Mouse (Mus musculus) adrenal gland, postnatal 25 days (tissue): ENCODE results near the gene Racgap1. TPM values are rescaled to one million over a fixed set of nuclear protein-coding genes. Genes with fewer than 3 reads are reported as not detected.

Source experiments
- DNase-seq: peaks from one replicate; pipeline ENCODE4 v3.0.0; 2021; ENCODE audit warnings: mixed read lengths
- long read RNA-seq: library from polyadenylated mRNA; stranded (forward); transcript quantifications from one replicate; pipeline ENCODE4 v2.0.0, GENCODE M21; 2021
- total RNA-seq: library from RNA; stranded (reverse); gene quantifications from 2 replicates; pipeline ENCODE4 v1.2.3, GENCODE M21; 2021

The Racgap1 gene
- 13.4 and 13.6 TPM in 2 replicates for total RNA-seq
- long read RNA-seq, transcript Racgap1-201 (17 exons, 2,933 nt): major isoform, 10 of 17 reads
- long read RNA-seq, partial matches to known transcripts: 3 of 17 reads
- long read RNA-seq, other reads (novel, unspliced or antisense): 3 of 17 reads

- DNase-seq: peak; percentile 95
Observed at GRCm38 (mm10) chr15:99651163-99651872, at the start of gene Racgap1. Racgap1 (minus strand) TSS chr15:99651656.

- DNase-seq: no peak
Observed at GRCm38 (mm10) chr15:99700219-99701106, 49.0 kb upstream of the Racgap1 start.

- DNase-seq: no peak
Observed at GRCm38 (mm10) chr15:99699715-99700114, 48.3 kb upstream of the Racgap1 start.

- DNase-seq: no peak
Observed at GRCm38 (mm10) chr15:99698533-99699085, 47.2 kb upstream of the Racgap1 start.

GRCm38 (mm10) chr15:99697309-99697708, 45.9 kb upstream of the Racgap1 start:
- no peak for DNase-seq

GRCm38 (mm10) chr15:99691976-99692375, 40.5 kb upstream of the Racgap1 start:
- DNase-seq: no peak

- DNase-seq: no peak
Observed at GRCm38 (mm10) chr15:99690924-99691323, 39.5 kb upstream of the Racgap1 start.

GRCm38 (mm10) chr15:99688712-99689111, 37.3 kb upstream of the Racgap1 start:
- peak; percentile 48 for DNase-seq

- DNase-seq: no peak
Observed at GRCm38 (mm10) chr15:99684156-99684555, 32.7 kb upstream of the Racgap1 start.

- DNase-seq: no peak
Observed at GRCm38 (mm10) chr15:99682880-99683279, 31.4 kb upstream of the Racgap1 start.

GRCm38 (mm10) chr15:99679008-99679407, 27.6 kb upstream of the Racgap1 start:
- no peak for DNase-seq

GRCm38 (mm10) chr15:99678063-99678800, 26.8 kb upstream of the Racgap1 start:
- DNase-seq: peak; percentile 63

- no peak for DNase-seq
Observed at GRCm38 (mm10) chr15:99677089-99677488, 25.6 kb upstream of the Racgap1 start.

- DNase-seq: no peak
Observed at GRCm38 (mm10) chr15:99674866-99675265, 23.4 kb upstream of the Racgap1 start.

GRCm38 (mm10) chr15:99671783-99672182, 20.3 kb upstream of the Racgap1 start:
- no peak for DNase-seq

GRCm38 (mm10) chr15:99670964-99671670, 19.7 kb upstream of the Racgap1 start:
- DNase-seq: no peak

GRCm38 (mm10) chr15:99670154-99670821, 18.8 kb upstream of the Racgap1 start, which contains the start of gene Asic1:
Asic1 (plus strand) TSS chr15:99670368.
- peak; percentile 80 for DNase-seq

GRCm38 (mm10) chr15:99669392-99669791, 17.9 kb upstream of the Racgap1 start:
- DNase-seq: no peak

- peak; percentile 75 for DNase-seq
Observed at GRCm38 (mm10) chr15:99668881-99669280, 17.4 kb upstream of the Racgap1 start.

- DNase-seq: no peak
Observed at GRCm38 (mm10) chr15:99667544-99667943, 16.1 kb upstream of the Racgap1 start.
